Mouse (Mus musculus) kidney, adult 2 months (tissue): ENCODE measurements around the gene Prtn3. TPM values are rescaled to one million over a fixed set of nuclear protein-coding genes. Genes with fewer than 3 reads are reported as not detected.

ENCODE experiments used
- DNase-seq: peaks from one replicate; pipeline ENCODE4 v3.0.0; 2021
- H3K27ac ChIP-seq: fragments of 200-500 bp; 2 replicates; pipeline ENCODE4 v1.5.1; 2012; ENCODE audit warnings: low read depth, low read length, control low read depth, inconsistent platforms; ENCODE audit not compliant: insufficient read depth
- H3K27me3 ChIP-seq: fragments of 200-500 bp; replicated peaks from 2 replicates; pipeline ENCODE4 v1.6.1; 2012; ENCODE audit warnings: mild to moderate bottlenecking, moderate library complexity, low read length, inconsistent platforms; ENCODE audit not compliant: control insufficient read depth, insufficient read depth
- H3K36me3 ChIP-seq: fragments of 200-500 bp; 2 replicates; pipeline ENCODE4 v1.6.1; 2012; ENCODE audit warnings: mild to moderate bottlenecking, moderate library complexity, low read length, inconsistent platforms; ENCODE audit not compliant: control insufficient read depth, insufficient read depth
- H3K4me1 ChIP-seq: fragments of 200-500 bp; 2 replicates; pipeline ENCODE4 v1.6.1; 2011; ENCODE audit warnings: low read length; ENCODE audit not compliant: control insufficient read depth, insufficient read depth
- H3K4me3 ChIP-seq: fragments of 200-500 bp; 2 replicates; pipeline ENCODE4 v1.5.1; 2011; ENCODE audit warnings: mild to moderate bottlenecking, low read depth, low read length, control low read depth; ENCODE audit not compliant: insufficient read depth
- CTCF ChIP-seq: fragments of 200-500 bp; conservative IDR thresholded peaks from 2 replicates; pipeline ENCODE4 v1.5.1; 2011; ENCODE audit warnings: low read depth, mild to moderate bottlenecking, control low read depth, low read length, moderate library complexity, mixed read lengths; ENCODE audit not compliant: insufficient read depth, insufficient read length
- POLR2A ChIP-seq: fragments of 200-500 bp; IDR thresholded peaks from one replicate; pipeline ENCODE4 v1.6.1; 2011; ENCODE audit warnings: low read depth, low read length, control low read depth
- WGBS: fragments of 180-500 bp; shearing (Covaris S2); methylation state at CpG from one replicate; pipeline ENCODE4 v1.1.7; 2018; 5-methylcytosine and 5-hydroxymethylcytosine counted together
- polyA plus RNA-seq: library from polyadenylated mRNA; depleted of rRNA; stranded (reverse); fragments of >200 nt; gene quantifications from 2 replicates; pipeline ENCODE4 v1.2.3, GENCODE M21; 2012

Gene Prtn3
- polyA plus RNA-seq, 1 experiment = 0.99 TPM

DNA sequence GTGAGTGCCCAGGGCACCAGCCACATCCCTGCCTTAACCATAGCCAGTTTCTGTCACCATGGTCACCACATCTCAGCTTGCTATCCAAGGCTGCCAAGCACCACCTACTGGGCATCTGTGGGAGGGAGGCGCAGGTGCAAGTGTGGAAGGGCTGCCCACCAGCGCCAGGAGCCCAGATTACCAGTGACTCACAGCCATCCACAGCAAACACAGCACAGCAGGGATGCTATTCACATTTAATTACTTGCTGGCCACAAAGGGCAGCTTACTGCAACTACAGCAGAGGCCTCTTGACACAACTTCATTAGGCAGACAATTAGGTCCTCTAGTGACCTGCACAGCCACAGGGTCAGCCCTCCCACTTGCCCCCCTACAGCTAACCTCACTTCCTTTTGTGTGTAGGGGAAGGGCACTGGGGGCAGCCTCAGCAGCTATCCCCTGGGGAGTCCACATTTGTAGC lies 26.7 kb downstream of the Prtn3 start:
- TF ChIP-seq POLR2A (no peak), CTCF (peak; percentile 46)
- DNase-seq = peak; percentile 29
- Histone ChIP-seq H3K4me3 (no peak overlapping the region), H3K27ac (no peak overlapping the region), H3K36me3 (no peaks in the 10 kb centered on the region), H3K4me1 (no peaks in the 10 kb centered on the region), H3K27me3 (no peaks in the 10 kb centered on the region)
- WGBS = 71% methylated on average over 2 of the region's 2 CpGs

DNA sequence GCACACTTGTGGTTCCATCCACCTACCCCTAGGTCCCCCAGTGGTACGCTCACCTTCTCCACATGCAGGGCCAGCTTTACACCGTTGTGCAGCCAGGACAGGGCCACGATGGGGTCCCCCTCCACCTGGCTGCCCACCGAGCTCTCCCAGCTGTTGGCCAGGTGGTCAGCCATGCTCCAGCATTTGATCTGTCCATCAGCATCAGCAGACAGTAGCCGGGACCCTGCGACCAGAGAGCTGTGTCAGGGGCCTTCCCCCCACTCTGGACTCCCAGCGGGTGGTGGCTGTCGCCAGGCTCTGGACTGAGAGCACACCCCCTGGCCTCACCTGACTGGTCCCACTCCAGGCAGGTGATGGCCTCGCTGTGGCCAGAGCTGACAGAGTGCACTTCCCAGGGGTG lies 32.4 kb downstream of the Prtn3 start:
- peaks cover 3% of the 10 kb centered on the region; the same call in 1 of the 2 replicates for H3K4me1 ChIP-seq
- H3K27me3 ChIP-seq = no peaks in the 10 kb centered on the region
- no peaks in the 10 kb centered on the region for H3K36me3 ChIP-seq
- no peak overlapping the region for H3K4me3 ChIP-seq
- 90% methylated on average over 9 of the region's 9 CpGs for WGBS
- TF ChIP-seq CTCF (no peak), POLR2A (no peak)
- DNase-seq = no peak
- H3K27ac ChIP-seq = no peak overlapping the region

DNA sequence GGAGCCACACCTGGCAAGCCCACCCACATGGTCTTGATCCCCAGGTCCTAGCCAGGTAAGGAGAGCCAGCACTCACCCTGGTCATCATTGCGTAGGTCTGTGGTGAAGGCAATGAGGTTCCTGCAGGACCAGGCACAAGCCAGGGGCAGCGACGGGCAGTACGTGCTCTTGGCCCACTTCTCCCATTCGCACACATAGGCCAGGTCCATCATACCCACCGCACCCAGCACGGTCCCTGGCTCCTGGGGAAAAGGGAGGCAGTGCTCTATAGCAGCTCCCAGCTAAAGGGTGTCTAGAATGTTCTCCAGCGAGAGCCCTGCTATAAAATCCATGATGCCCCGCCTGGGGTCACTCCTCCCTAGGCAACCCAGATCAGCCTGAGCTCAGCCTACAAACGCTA lies 33.1 kb downstream of the Prtn3 start:
- no peak for DNase-seq
- WGBS = 90% methylated on average over 10 of the region's 10 CpGs
- Histone ChIP-seq H3K36me3 (no peaks in the 10 kb centered on the region), H3K4me1 (peaks cover 3% of the 10 kb centered on the region; the same call in 1 of the 2 replicates), H3K27ac (no peak overlapping the region), H3K4me3 (no peak overlapping the region), H3K27me3 (no peaks in the 10 kb centered on the region)
- TF ChIP-seq POLR2A = no peak
- TF ChIP-seq CTCF = no peak

DNA sequence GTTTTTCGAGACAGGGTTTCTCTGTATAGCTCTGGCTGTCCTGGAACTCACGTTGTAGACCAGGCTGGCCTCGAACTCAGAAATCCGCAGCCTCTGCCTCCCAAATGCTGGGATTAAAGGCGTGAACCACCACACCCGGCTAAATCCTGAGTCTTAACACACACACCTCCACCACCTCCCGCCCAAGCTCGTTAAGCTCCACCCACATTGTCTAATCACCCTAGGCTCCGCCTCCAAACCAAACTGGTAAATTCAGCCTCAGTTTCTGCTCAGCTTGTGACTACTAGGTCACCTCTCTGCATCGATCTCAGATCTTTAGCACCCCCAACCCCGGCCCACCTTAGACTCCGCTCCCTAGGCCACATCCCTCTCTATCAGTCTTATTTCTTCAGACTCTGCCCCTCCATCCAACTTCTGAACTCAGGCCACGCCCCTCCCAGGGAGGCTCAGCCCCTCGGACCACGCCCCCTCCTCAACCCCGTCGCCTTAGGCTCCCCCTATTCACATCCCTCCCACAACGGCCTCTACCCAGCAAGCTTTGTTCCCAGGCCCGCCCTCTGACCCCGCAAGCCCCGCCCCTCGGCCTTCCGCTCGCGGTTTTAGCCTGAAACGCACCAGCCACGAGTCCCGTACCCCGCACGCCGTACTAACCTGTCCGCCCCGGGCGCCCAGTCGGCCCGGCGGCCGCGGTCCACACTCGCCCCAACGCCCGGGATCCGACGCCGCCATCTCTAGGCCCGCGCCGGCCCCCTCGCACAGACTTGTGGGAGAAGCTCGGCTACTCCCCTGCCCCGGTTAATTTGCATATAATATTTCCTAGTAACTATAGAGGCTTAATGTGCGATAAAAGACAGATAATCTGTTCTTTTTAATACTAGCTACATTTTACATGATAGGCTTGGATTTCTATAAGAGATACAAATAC lies 34.2 kb downstream of the Prtn3 start, which contains the start of gene Med16:
TSS of gene Med16 (minus strand) at position 757 of the 925 bp plus-strand sequence.
- TF ChIP-seq POLR2A (no peak), CTCF (no peak)
- WGBS = 1% methylated on average over 52 of the region's 52 CpGs
- no peaks in the 10 kb centered on the region for H3K36me3 ChIP-seq
- peak; percentile 98 for DNase-seq
- H3K4me3 ChIP-seq = peak within 1 kb of the TSS; percentile 83
- peak within 1 kb of the TSS; percentile 99 for H3K27ac ChIP-seq
- H3K4me1 ChIP-seq = peaks cover 3% of the 10 kb centered on the region; the same call in 1 of the 2 replicates
- H3K27me3 ChIP-seq = no peaks in the 10 kb centered on the region

DNA sequence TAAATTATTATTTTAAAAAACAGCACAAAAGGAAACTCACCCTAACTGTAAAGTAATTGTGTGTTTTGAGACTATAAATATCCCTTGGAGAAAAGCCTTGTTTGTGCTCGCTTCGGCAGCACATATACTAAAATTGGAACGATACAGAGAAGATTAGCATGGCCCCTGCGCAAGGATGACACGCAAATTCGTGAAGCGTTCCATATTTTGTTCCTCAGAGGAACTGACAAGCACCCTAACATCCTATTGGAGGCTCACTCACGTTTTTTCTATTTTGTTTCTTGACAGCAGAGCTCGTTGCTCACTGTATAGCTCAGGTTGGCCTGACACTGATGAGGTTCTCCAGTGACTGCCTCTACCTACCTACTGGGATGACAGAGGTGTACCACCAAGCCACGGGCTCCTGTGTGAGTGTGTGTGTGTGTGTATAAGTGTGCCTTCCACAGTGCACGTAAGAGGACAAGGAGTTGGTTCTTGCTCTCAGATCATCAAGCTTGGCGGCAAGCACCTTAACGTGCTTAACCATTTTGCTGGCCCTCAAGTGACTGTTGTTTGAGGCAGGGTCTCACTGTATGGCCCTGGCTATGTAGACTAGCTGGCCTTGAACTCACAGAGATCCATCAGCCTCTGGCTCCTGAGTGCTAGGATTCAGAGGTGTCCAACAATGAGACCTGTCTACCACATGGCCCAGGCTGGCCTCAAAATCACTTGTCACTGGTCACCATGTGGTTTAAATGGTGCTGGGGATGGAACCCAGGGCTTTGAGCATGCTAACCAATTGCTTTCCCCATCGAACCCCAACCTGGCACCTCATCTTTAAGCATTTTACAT lies 35.0 kb downstream of the Prtn3 start:
- Histone ChIP-seq H3K4me3 (no peak overlapping the region), H3K27me3 (no peaks in the 10 kb centered on the region), H3K36me3 (no peaks in the 10 kb centered on the region), H3K4me1 (peaks cover 3% of the 10 kb centered on the region; the same call in 1 of the 2 replicates), H3K27ac (peak overlapping the region; percentile 15)
- WGBS = 23% methylated on average over 14 of the region's 14 CpGs
- TF ChIP-seq POLR2A (no peak), CTCF (no peak)
- peak; percentile 82 for DNase-seq

DNA sequence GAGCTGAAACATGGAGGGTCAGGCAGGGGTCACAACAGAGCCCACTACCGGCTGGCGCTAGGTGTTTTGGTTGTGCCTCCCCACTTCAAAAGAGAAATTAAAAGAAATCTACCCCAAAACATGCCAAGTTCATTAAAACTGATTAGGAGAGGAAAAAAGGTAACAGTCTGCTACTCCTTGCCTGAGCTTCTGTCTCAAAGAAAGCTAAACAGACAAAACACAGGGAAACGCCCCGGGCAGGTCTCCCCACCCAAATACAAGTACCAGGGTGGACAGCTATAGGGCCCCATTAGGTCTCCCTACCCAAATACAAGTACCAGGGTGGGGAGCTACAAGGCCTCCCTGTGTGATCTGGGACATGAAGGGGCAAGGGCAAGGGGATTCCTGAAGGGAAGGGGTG lies 36.3 kb downstream of the Prtn3 start, which contains the start of gene Gm26602:
TSS of gene Gm26602 (plus strand) at position 301 of the 400 bp plus-strand sequence.
- peaks cover 7% of the 10 kb centered on the region; the same call in 1 of the 2 replicates for H3K4me1 ChIP-seq
- H3K4me3 ChIP-seq = no peak within 1 kb of the TSS
- H3K27me3 ChIP-seq = no peaks in the 10 kb centered on the region
- 93% methylated on average over 4 of the region's 4 CpGs for WGBS
- H3K27ac ChIP-seq = no peak within 1 kb of the TSS
- DNase-seq = no peak
- TF ChIP-seq CTCF = no peak
- TF ChIP-seq POLR2A = no peak
- no peaks in the 10 kb centered on the region for H3K36me3 ChIP-seq

DNA sequence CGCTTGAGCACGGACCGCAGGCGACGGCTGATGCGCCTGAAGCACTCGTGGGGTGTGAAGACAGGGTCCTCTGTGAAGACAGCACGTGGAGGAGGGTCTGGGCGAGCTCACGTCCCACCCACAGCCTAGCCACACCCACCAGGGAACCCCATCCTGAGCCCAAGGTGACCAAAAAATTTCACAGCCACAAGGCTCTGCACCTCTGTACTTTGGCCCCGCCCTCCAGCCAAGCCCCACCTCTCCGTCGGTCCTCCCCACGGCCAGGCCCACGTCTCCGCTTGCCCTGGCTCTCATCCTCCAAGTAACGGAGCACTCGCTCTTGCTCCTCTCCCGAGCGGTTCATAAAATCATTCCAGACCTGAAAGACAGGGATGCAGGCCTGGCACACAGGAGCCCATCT lies 38.1 kb downstream of the Prtn3 start:
- no peak for TF ChIP-seq CTCF
- TF ChIP-seq POLR2A = no peak
- Histone ChIP-seq H3K27ac (no peak overlapping the region), H3K4me1 (peaks cover 15% of the 10 kb centered on the region), H3K27me3 (no peaks in the 10 kb centered on the region), H3K36me3 (no peaks in the 10 kb centered on the region), H3K4me3 (no peak overlapping the region)
- DNase-seq = no peak
- 76% methylated on average over 20 of the region's 20 CpGs for WGBS
